Mouse (Mus musculus) testis, adult 10 weeks (tissue): Measurements from ENCODE around the gene Gm36864. TPM values are rescaled to one million over a fixed set of nuclear protein-coding genes. Genes with fewer than 3 reads are reported as not detected.

Experiments
- polyA plus RNA-seq: library from polyadenylated mRNA; stranded (reverse); fragments of 350-450 nt; fragmentation: Illumina TruSeq; extraction: RNeasy Lipid Tissue Mini Kit (QIAGEN cat#74804); gene quantifications from one replicate; pipeline ENCODE4 v1.2.3, GENCODE M21; 2014; ENCODE audit warnings: low read depth, low replicate concordance

Gm36864 gene
- 76.3 TPM for polyA plus RNA-seq

GRCm38 (mm10) chr7:44235909-44236308, at the start of gene Gm36864:
TSS of gene Gm36864 (plus strand) at chr7:44236177.

GRCm38 (mm10) chr7:44187936-44188335, 48.0 kb upstream of the Gm36864 start, which contains the start of gene Klk1b24:
TSS of gene Klk1b24 (plus strand) at chr7:44188236.

GRCm38 (mm10) chr7:44197891-44198290, 38.1 kb upstream of the Gm36864 start, which contains the start of gene Klk1b3:
TSS of gene Klk1b3 (plus strand) at chr7:44198191.

GRCm38 (mm10) chr7:44207135-44207534, 28.8 kb upstream of the Gm36864 start, which contains the start of gene Klk1b4:
TSS of gene Klk1b4 (plus strand) at chr7:44207435.

GRCm38 (mm10) chr7:44215645-44216044, 20.3 kb upstream of the Gm36864 start, which contains the start of gene Klk1b5:
TSS of gene Klk1b5 (plus strand) at chr7:44215945.

GRCm38 (mm10) chr7:44225076-44225475, 10.9 kb upstream of the Gm36864 start, which contains the start of gene Klk1:
TSS of gene Klk1 (plus strand) at chr7:44225360.

GRCm38 (mm10) chr7:44246055-44246983, 10.3 kb downstream of the Gm36864 start, which contains the start of the genes 1700028J19Rik and 2410002F23Rik:
TSS of gene 1700028J19Rik (minus strand) at chr7:44246695.
TSS of gene 2410002F23Rik (plus strand) at chr7:44246722.

GRCm38 (mm10) chr7:44257278-44257677, 21.3 kb downstream of the Gm36864 start, which contains the start of gene Acp4:
TSS of gene Acp4 (minus strand) at chr7:44257378.

GRCm38 (mm10) chr7:44261147-44261546, 25.2 kb downstream of the Gm36864 start, which contains the start of gene Gm15517:
TSS of gene Gm15517 (plus strand) at chr7:44261447.

Other genes starting within 250 kb of the Gm36864 start
- not detected for gene Klk1b11, start 240.3 kb upstream of the Gm36864 start, polyA plus RNA-seq
- gene Klk1b26, start 224.0 kb upstream of the Gm36864 start, polyA plus RNA-seq: 6.9 TPM
- 7.8 TPM for gene Klk1b27, start 183.9 kb upstream of the Gm36864 start, polyA plus RNA-seq
- 28.5 TPM for gene Klk1b21, start 133.8 kb upstream of the Gm36864 start, polyA plus RNA-seq
- gene Klk1b22, start 123.5 kb upstream of the Gm36864 start, polyA plus RNA-seq: 6.4 TPM
- 0.99 TPM for gene Klk1b16, start 99.4 kb upstream of the Gm36864 start, polyA plus RNA-seq
- gene Klk1b24, start 47.9 kb upstream of the Gm36864 start, polyA plus RNA-seq: 10.9 TPM
- gene Klk1b3, start 38.0 kb upstream of the Gm36864 start, polyA plus RNA-seq: 2.6 TPM
- gene Klk1b4, start 28.7 kb upstream of the Gm36864 start, polyA plus RNA-seq: not detected
- 0.64 TPM for gene Klk1b5, start 20.2 kb upstream of the Gm36864 start, polyA plus RNA-seq
- gene Klk1, start 10.8 kb upstream of the Gm36864 start, polyA plus RNA-seq: 1.4 TPM
- 52.1 TPM for gene 1700028J19Rik, start 10.5 kb downstream of the Gm36864 start, polyA plus RNA-seq
- gene 2410002F23Rik, start 10.5 kb downstream of the Gm36864 start, polyA plus RNA-seq: 32.7 TPM
- gene Acp4, start 21.2 kb downstream of the Gm36864 start, polyA plus RNA-seq: not detected
- 13.7 TPM for gene Gm15517, start 25.3 kb downstream of the Gm36864 start, polyA plus RNA-seq
- 0.48 TPM for gene Clec11a, start 70.7 kb downstream of the Gm36864 start, polyA plus RNA-seq
- 0.31 TPM for gene Shank1, start 74.1 kb downstream of the Gm36864 start, polyA plus RNA-seq
- 0.07 TPM for gene Syt3, start 147.9 kb downstream of the Gm36864 start, polyA plus RNA-seq
- 1.1 TPM for gene 1700008O03Rik, start 149.6 kb downstream of the Gm36864 start, polyA plus RNA-seq
- not detected for gene Lrrc4b, start 192.8 kb downstream of the Gm36864 start, polyA plus RNA-seq
- gene Aspdh, start 229.2 kb downstream of the Gm36864 start, polyA plus RNA-seq: not detected
- gene Josd2, start 231.8 kb downstream of the Gm36864 start, polyA plus RNA-seq: 1.9 TPM